Mouse (Mus musculus): ENCODE results near the gene Lrrfip2. TPM values are rescaled to one million over a fixed set of nuclear protein-coding genes. Genes with fewer than 3 reads are reported as not detected.

Gene Lrrfip2
- total RNA-seq, 2 experiments from 2014 or later = 38.7 to 42.8 TPM

DNA sequence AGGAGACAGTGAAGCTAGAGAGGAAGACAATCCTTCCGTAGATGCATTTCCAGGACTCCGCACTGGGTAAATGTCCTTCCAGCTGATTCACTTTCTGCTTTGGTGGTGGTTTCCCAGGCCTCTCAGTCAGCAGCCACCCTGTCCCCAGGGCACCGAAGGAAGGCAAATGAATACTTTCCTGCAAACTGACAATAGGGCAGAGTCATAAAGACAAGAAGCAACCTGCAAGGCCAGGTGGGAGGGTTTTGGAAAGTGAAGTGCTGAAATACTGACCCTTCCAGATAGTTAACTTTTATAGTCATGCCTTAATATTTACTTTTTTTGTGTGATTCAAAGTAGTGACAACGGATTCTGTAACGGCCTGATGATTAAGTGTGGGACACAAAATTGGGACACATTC, 13.5 kb upstream of the Lrrfip2 start:
- intact Hi-C loops (cut with DNase I) = no loop called here
- DNase-seq (ENCODE audit: low spot score in 2 of 2) = no peak

DNA sequence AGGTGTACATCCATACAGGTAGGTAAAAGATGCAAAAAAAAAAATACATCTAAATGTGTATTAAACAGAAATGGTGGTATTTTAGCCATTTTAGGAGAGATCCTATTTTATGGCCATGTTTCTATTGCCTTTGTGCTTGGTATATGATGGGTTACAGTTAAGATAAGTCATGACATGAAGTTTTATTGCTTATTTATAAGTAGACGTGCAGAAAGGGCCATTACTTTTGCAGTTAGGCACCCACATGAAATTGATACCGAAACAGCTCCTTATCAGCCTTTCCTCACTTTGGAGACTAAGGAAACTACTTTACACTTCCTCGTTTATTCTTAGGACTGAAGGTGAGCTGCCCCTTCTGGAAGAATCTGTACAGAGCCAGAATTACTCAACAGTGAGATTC, 9.5 kb upstream of the Lrrfip2 start:
- intact Hi-C loops (cut with DNase I) = no loop called here
- DNase-seq (ENCODE audit: low spot score in 2 of 2) = no peak

DNA sequence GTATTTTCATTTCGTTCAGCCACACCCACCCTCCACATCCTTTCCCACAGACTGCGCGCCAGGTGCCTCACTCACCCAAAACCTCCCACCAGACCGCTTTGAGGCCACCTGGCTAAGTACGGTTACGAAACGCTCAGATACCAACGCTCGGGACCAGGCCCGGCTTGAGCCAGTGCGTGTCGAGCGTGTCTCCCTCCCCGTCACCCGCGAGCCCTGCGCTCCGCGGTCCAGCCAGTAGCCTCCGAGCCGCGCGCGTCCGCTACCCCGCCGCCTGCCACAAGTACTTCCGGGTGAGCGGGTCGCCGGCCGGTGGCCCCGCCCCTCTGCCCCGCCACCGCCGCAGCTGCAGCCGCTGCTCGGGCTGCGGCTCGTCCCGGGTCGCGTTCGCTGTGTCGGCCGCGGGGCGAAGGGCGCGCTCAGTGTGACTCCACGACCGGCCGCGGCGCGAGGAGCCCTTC, 431 bp downstream of the Lrrfip2 start:
- peak; percentile 73 to 76 for DNase-seq (ENCODE audit: low spot score in 2 of 2)
- intact Hi-C loops (cut with DNase I) = no loop called here

DNA sequence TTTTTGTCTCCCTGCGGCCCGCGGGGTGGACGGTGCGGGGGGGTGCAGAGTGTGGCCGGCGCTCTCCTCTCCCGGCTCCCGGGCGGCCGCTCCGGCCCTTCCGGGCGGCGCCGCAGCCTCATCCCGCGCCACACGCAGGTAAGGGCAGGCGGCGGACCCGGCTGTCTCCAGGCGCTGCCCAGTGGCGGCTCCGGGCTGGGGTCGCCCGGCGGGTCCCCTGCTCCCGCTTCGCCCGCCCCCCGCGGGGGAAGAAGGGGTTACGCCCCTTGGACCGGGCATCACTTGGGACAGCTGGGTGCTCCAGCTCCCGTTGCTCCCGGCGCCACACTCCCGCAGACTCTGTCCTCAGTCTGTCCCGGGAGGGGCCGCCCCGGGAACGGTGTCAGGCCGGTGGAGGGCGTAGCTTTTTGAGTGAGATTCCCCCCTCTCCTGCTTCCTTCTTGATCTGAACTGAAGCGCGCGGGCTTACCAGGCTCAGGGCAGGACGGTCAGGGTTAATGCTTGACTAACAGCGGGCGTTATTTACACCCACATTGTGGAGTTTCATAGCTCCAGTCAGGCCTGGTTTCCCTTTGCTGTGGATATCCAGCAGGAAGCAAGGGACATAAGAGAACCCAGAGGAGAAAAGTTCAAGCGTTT, 979 bp downstream of the Lrrfip2 start:
- intact Hi-C loops (cut with DNase I) = no loop called here
- peak; percentile 30 to 35 for DNase-seq (ENCODE audit: low spot score in 2 of 2)

DNA sequence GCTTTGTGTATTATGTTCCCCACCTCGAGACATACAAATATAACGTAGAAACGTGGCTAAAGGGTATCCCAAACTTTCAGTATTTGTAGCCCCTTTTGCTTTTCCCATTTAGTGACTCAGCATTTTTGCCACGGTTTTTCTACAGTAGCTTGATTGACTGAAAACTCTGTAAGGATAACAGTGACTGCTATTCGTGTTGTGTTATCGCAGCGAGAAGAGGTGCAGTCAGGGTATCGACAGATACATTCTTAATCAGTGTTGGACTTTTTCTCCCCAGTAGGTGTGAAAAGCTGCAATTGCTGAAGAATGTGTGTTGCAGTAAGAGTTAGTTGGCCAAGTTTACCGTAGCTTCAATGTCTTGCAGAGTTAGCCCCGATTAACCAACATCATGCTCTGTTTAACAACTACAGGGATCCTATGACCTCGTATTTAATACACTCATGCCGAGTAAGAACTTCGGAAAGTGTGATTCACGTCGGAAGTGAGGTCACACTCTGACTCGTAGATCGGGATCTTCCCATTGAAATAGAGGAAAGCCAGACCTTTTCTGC, 1.6 kb downstream of the Lrrfip2 start:
- no peak for DNase-seq (ENCODE audit: low spot score in 2 of 2)
- intact Hi-C loops (cut with DNase I) = no loop called here

DNA sequence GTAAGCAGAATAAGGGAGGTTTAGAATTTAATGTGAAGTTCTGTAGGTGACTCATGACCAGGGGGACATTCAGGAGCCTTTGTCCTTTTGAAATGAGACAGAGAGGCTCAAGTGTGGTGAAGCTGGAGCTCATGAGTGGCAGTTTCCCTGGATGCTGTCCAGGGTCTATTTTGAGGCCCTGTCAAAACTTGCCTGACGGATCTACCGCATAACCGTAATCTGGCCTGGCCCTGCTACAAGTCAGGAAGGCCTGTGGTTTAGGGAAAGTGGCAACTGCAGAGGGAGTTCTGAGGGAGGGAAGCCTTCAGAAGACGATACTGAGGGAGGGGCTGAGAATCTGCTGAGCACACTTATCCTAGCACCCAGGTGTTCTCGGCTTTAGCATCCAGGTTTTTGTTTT, 5.1 kb downstream of the Lrrfip2 start:
- no peak for DNase-seq (ENCODE audit: low spot score in 2 of 2)
- intact Hi-C loops (cut with DNase I) = no loop called here

DNA sequence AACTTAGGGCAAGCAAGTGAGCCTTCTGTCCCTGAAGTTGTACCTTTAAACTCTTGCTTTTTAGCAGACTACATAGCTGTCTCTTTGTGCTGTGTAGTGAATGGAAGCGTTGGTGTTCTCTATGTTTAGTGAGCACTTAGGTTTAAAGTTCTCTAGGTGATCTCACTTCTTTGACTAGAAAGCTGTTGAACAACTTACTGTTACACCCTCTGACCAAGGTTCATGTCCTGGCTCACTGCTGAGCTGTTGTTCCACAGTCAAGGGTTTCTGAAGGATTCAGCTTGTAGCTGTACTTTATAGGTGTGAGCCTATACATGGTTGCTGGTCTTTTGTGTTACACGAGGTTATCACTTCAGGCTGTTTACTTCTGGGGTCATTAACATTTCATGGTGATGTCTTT, 5.9 kb downstream of the Lrrfip2 start:
- intact Hi-C loops (cut with DNase I) = no loop called here
- DNase-seq (ENCODE audit: low spot score in 2 of 2) = no peak

DNA sequence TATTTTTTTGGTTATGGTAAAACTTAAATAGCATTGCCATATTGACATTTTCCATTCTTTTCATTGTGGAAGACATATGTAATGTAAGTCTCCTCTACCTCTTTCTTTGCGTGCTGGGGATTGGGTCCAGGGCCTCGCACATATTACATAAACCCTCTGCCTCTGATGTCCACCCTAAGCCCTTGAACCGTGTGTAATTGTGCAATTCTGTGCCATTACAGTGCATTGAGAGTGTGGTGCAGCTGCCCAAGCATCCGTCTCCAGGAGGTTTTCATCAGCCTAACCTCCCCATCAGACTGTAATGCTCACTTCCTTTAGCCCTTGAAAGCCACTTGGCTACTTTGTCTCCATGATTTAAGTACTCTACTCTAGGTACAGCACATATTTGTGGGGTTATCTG, 7.0 kb downstream of the Lrrfip2 start:
- DNase-seq (ENCODE audit: low spot score in 2 of 2) = no peak
- intact Hi-C loops (cut with DNase I) = no loop called here

DNA sequence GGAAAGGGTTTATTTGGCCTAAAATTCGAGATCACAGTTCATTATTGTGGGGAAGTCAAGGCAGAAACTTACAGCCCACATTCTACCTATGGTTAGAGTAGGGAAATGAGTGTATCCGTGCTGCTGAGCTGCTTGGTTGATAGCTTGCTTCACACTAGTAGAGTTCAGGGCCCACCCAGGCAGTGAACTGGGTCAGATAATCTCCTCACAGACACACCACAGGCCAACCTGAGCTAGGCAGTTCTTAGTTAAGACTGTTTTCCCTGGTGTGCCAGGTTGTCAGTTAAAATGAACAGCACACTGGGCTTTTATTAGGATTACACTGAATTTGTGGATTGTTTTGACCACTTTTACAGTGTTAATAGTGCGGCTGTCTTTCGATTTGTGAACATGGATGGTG, 9.3 kb downstream of the Lrrfip2 start:
- intact Hi-C loops (cut with DNase I) = no loop called here
- no peak for DNase-seq (ENCODE audit: low spot score in 2 of 2)

DNA sequence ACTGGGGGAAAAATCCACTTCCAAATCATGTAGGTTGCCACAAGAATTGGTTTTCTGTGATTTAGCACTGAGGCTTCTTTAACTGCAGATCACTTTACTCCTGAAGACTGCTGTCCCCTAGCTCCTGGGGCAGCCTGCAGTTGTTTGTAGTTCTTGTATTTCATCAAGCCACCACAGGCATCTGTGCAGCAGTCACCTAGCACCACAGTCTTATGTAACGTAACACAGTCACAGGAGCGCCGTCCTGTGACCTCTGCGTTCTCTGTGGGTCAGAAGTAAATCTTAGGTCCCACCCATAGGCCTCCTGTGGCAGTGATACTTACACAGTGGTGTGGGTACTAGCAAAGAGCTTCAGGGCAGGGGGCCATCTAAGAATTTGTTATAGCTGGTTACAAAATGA, 10.4 kb downstream of the Lrrfip2 start:
- no peak for DNase-seq (ENCODE audit: low spot score in 2 of 2)
- intact Hi-C loops (cut with DNase I) = no loop called here

DNA sequence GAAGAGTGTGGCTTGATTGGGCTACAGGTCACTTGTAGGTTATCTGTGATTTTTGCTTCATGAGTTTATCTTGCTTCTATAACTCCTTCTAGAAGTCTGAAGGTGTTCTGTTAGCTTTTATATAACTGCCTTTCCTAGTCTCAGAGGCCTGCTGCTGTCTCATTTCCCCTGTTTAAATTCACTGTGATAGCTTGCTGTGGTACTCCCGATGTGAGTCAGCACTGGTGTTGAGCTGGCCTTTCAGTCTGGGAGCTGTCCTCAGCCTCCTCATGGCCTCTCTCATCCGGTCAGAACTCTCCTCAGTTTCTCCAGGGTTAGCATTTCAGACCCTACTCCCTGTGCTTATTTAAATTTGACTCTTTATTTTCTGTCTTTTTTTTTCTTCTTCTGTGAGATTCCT, 12.7 kb downstream of the Lrrfip2 start:
- peak in 1 of 2 experiments; percentile 64 for DNase-seq (ENCODE audit: low spot score in 2 of 2)
- intact Hi-C loops (cut with DNase I) = no loop called here

DNA sequence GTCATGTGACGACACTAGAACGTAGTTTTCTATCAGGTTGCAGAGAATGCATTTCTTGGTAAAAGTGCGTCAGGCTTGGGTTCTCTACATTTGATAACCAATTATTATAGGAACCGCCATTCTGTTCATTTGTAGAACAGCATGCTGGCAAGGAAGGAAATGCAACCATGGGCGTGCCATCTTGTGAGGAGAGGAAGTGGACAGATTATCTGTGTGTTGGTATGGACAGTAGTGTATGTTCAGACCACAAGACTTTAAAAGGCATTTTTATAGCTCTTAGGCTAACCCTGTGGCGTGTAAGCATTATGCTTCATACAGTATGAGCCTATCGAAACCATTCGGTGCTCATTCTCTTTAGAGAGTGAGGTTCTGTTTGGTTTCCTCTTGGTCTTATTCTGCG, 20.8 kb downstream of the Lrrfip2 start:
- no peak for DNase-seq (ENCODE audit: low spot score in 2 of 2)
- intact Hi-C loops (cut with DNase I) = no loop called here

DNA sequence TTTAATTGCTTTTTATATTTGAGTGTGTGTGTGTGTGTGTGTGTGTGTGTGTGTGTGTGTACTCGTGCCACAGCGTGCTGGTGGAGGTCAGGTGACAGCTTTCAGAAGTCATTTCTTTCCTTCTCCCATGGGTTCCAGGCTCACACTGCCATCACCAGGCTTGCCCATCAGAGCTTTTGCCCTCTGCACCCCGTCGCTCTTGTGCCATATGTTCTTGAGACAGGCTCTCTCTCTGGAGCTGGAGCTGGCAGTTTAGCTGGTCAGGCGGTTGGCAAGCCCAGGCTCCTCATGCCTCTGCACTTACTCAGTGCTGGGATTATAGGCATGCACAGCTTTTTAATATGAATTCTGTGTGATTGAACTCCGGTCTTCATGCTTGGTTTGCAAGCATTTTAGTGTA, 25.3 kb downstream of the Lrrfip2 start:
- intact Hi-C loops (cut with DNase I) = no loop called here
- DNase-seq (ENCODE audit: low spot score in 2 of 2) = no peak

DNA sequence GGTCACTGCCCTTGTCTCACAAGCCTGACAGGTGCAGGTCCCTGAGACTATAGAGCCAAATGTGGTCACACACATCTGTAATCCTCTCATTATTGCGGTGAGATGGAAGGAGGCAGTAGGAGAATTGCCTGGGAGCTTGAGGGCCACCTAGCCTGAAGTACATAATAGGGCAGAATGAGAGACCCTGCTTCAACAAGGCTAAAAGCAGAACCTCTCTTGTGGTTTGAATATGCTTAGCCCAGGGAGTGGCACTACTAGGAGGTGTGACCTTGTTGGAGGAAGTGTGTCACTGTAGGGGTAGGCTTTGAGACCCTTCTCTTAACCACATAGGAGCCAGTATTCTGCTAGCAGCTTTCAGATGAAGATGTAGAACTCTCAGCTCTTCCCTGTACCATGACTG, 26.0 kb downstream of the Lrrfip2 start:
- no peak for DNase-seq (ENCODE audit: low spot score in 2 of 2)
- intact Hi-C loops (cut with DNase I) = no loop called here

DNA sequence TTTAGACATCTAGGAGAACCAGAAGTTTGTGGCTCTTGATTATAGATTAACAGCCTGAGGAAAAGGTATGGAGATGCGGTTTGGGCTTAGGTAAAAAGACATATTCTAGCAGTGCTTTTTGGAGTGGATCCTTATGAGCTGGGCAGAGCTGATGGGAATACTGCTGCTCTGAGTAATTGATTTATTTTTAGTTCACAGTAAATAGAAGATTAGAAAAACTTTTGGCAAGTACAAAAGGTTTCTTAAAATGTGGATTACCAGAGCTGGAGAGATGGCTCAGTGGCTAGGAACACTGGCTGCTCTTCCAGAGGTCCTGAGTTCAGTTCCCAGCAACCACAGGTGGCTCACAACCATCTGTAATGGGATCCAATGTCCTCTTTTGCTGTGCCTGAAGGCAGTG, 27.3 kb downstream of the Lrrfip2 start:
- no peak for DNase-seq (ENCODE audit: low spot score in 2 of 2)
- intact Hi-C loops (cut with DNase I) = no loop called here

DNA sequence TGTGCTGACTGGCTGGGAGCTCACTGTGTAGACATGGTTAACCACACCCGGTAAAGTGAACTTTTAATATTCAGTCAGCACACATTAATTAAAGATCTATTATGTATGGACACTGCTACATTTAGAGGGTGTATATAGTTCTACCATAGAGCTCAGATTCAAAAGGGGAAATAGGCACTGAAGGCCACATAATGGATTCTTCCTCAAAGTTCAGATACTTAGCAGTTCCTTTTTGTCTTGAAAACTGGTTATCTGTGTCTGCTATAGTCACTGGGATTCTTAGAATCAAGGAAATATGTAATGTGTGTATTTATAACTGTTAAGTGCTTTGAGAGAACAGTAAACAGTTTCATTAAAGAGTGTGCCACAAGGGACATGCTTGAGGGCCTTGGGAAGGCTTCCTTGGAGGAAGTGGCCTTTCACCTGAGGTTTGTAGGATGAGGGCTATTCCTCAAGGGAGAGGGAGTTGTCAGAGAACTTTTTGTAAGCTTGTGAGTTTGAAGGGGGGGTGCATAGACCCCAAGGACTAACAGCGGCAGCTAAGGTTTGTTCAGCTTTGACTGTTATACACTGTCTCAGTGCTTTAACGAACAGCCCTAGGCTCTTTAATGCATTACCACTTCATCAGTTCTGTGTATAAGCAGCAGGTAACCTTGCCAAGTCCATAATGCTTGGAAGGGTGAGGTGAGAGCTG, 28.3 kb downstream of the Lrrfip2 start:
- intact Hi-C loops (cut with DNase I) = no loop called here
- no peak for DNase-seq (ENCODE audit: low spot score in 2 of 2)

DNA sequence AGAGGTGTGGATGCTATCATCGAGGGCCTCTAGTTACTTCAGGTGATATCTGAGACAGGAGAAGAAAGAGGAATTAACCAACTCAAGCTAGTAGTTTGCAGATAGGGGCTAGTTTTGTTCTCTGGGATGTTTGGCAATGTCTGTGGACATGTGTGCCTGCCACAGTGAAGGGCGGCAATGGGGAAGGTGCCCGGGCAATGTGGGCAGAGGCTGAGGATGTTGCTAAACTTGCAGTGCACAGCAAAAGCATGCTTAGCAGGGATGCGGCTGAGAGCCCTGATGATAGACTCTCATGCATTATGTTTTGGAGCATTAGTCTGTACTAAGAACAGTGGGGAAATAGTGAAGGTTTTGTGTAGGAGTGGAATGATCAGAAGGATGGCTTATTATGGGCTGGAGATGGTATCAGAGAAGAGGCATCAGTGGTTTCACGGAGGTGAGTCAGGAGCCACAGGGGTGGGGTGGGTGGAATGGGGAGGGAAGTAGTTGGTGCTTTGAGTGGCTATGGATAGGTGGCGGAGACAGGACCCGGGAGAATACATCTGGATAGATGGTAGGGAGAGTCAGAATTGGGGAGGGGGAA, 28.9 kb downstream of the Lrrfip2 start:
- DNase-seq (ENCODE audit: low spot score in 2 of 2) = peak in 1 of 2 experiments; percentile 32
- intact Hi-C loops (cut with DNase I) = no loop called here

DNA sequence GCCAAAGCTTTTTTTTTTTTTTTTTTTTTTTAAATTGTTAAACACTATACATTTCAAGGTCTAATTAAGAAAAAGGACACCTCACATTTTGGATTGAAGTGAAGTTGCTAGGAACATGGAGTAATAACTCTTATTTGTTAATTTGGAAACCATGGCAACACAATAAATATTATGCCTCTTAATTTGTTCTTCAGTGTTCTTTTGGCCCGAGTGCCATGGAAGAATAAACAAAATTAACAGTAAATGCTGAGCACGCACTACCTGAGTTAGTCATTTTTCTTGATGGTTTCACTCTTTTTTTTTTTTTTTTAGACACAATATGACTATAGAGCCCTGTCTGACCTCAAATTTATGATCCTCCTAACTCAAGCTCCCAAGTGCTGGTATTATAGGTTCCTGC, 30.6 kb downstream of the Lrrfip2 start:
- no peak for DNase-seq (ENCODE audit: low spot score in 2 of 2)
- intact Hi-C loops (cut with DNase I) = no loop called here

DNA sequence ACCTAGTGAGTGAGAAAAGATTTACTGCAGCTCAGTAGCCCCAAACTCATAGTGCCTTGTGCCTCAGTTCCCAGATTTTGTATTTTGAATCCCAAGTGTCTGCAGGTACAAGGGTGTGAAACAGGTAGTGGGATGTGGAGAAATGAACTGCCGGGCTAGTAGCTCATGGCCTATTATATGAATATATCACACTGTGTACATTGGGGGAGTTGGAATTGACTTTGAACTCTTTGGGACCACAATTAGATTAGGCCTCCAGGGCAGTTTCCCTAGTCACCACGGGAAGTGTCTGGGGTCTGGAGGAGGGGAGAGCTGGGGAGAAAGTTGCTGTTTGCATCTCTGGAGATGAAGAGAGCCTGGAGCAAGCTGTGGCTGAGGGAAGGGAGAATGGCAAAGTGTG, 31.0 kb downstream of the Lrrfip2 start:
- DNase-seq (ENCODE audit: low spot score in 2 of 2) = no peak
- intact Hi-C loops (cut with DNase I) = no loop called here

DNA sequence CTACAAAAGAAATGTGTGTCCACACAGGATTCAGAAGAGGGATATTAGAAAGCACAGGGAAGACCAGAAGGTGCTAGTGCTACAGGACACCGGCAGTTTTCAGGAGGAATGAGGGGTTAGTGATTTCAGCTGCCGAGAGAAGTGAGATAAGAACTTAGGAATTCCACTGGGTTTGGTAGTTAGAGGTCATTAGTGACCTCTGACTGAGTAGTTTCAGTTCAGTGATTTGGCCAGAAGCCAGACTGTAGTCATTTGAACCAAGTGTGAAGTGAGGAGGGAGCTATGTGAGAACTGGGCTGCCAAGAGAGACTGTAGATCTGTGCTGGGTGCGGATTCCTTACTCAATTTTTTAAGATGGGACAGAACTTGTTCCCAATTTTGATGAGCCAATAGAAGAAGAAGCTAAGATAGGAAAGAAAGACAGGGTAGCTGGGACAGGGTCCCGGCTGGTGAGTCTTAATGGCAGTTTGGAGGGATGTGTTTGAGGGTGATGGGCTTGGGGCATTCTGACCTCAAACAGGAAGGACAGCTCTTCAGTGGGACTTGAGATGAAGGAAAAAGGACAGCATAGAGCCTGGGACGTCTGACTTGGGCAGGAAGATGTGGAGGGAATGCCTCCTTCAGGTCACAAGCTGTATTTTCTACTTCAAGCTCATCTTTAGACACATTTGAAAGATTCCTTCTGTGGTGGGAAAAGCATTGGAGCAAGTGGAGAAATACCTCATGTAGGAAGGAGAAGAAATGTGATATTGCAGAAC, 32.0 kb downstream of the Lrrfip2 start:
- intact Hi-C loops (cut with DNase I) = no loop called here

More for the DNA sequence above, 32.0 kb downstream of the Lrrfip2 start:
- no peak for DNase-seq (ENCODE audit: low spot score in 2 of 2)

Data from left cerebral cortex, postnatal 25 days (tissue).